In the genomic region with DNA sequence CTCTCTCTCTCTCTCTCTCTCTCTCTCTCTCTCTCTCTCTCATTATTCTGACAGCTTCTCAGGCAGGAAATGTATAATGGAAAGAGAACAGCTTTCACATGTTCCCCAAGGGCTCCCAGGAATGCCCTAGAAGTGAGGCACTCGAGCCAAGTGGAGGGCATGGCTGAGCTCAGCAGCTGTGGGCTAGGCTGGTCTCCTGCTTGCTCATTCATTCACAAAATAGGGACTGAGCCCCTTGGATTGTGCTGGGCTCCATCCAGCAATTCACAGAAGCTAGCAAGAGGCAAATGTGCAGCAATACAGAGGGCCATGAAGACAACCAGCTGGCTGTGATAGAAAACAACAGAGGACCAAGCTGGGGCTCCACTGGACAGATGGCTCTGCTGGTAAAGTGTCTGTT, we compare ENCODE assay signal across 13 mouse cellular contexts. TPM values are rescaled to one million over a fixed set of nuclear protein-coding genes. Genes with fewer than 3 reads are reported as not detected.
A peak's percentile ranks its signal among the peaks of the same experiment; 100 is the strongest.
DNase-seq lines count a peak whose midpoint lies in the region; ATAC-seq and TF ChIP-seq lines count a peak whose summit lies in the region.
"Had no signal": no experiment of that assay in that cellular context is flagged by ENCODE, and none has a peak within 500 bp of the region (broad histone marks: within the 10 kb centered on the region; RNA-seq: fewer than 3 reads in every experiment).

No protein-coding gene starts in this region.

- TF ChIP-seq CTCF in stomach, postnatal 0 days (IDR thresholded peaks at IDR 0.05; ENCODE audit: low read depth) = no peak

- no peaks in the 10 kb centered on the region for H3K27me3 ChIP-seq in kidney, embryonic 16.5 days (ENCODE audit: insufficient read depth, low read length)
- H3K27me3 ChIP-seq in stomach, embryonic 14.5 days (ENCODE audit: control insufficient read depth, insufficient read depth, low read length) = no peaks in the 10 kb centered on the region
- no peaks in the 10 kb centered on the region for H3K27me3 ChIP-seq in stomach, postnatal 0 days (ENCODE audit: control insufficient read depth, insufficient read depth, low read length)

- no peak for DNase-seq in kidney, postnatal 14 days
- DNase-seq in stomach, postnatal 0 days (ENCODE audit: low spot score) = no peak
- peak; percentile 21 for DNase-seq in lung, postnatal 10 days
- no peak for DNase-seq in left cerebral cortex, postnatal 36 days (ENCODE audit: low spot score in 2 of 2)
- DNase-seq: cerebellum, adult 9-10 months had no signal

- no peak overlapping the region for H3K9ac ChIP-seq in kidney, embryonic 16.5 days (replicated peaks; ENCODE audit: low read length)
- H3K9ac ChIP-seq in stomach, embryonic 14.5 days (replicated peaks; ENCODE audit: low read depth, low read length) = no peak overlapping the region
- no peak overlapping the region for H3K9ac ChIP-seq in stomach, postnatal 0 days (ENCODE audit: low read length)

- no peak for TF ChIP-seq EP300 in stomach, postnatal 0 days (optimal IDR thresholded peaks at IDR 0.05)

- no peak overlapping the region for H3K4me3 ChIP-seq in kidney, embryonic 16.5 days (ENCODE audit: low read length)
- no peak overlapping the region for H3K4me3 ChIP-seq in stomach, embryonic 14.5 days (ENCODE audit: low read depth, low read length)
- no peak overlapping the region for H3K4me3 ChIP-seq in stomach, postnatal 0 days (ENCODE audit: low read depth, low read length)

- H3K4me2 ChIP-seq in kidney, embryonic 16.5 days (replicated peaks; ENCODE audit: low read depth, low read length) = no peak overlapping the region
- H3K4me2 ChIP-seq in stomach, embryonic 14.5 days (replicated peaks; ENCODE audit: low read depth, low read length) = no peak overlapping the region
- H3K4me2 ChIP-seq in stomach, postnatal 0 days (replicated peaks; ENCODE audit: low read depth) = no peak overlapping the region

- no peak overlapping the region for H3K27ac ChIP-seq in kidney, embryonic 16.5 days (ENCODE audit: low read length)
- H3K27ac ChIP-seq in stomach, embryonic 14.5 days (ENCODE audit: low read length) = no peak overlapping the region
- H3K27ac ChIP-seq in stomach, postnatal 0 days (replicated peaks) = no peak overlapping the region
- H3K27ac ChIP-seq: kidney, postnatal 0 days had no signal

- 10% methylated on average over 1 of the region's 1 CpGs for WGBS in kidney, embryonic 16.5 days
- WGBS in stomach, embryonic 14.5 days = 25% methylated on average over 1 of the region's 1 CpGs
- WGBS in stomach, postnatal 0 days = 32% methylated on average over 1 of the region's 1 CpGs

- H3K36me3 ChIP-seq in kidney, embryonic 16.5 days (ENCODE audit: insufficient read depth, low read length) = no peaks in the 10 kb centered on the region
- no peaks in the 10 kb centered on the region for H3K36me3 ChIP-seq in stomach, embryonic 14.5 days (ENCODE audit: control insufficient read depth, insufficient read depth, low read length)
- H3K36me3 ChIP-seq in stomach, postnatal 0 days (ENCODE audit: control insufficient read depth, insufficient read depth, low read length) = no peaks in the 10 kb centered on the region

- intact Hi-C loops in left cerebral cortex, postnatal 36 days (cut with DNase I) = no loop called here

- H3K4me1 ChIP-seq in kidney, embryonic 16.5 days (ENCODE audit: insufficient read depth, low read length) = no peaks in the 10 kb centered on the region
- 0 out of 2 replicates have a peak, but pooled peaks cover 4% of the 10 kb centered on the region for H3K4me1 ChIP-seq in stomach, embryonic 14.5 days (ENCODE audit: control insufficient read depth, insufficient read depth, low read length)
- H3K4me1 ChIP-seq in stomach, postnatal 0 days (replicated peaks; ENCODE audit: control insufficient read depth, insufficient read depth) = no peaks in the 10 kb centered on the region

- peak; percentile 41; the same call in 1 of the 2 replicates for ATAC-seq in kidney, embryonic 16.5 days (ENCODE audit: low FRiP score, low TSS enrichment)
- peak; percentile 60; the same call in 1 of the 2 replicates for ATAC-seq in stomach, embryonic 14.5 days (ENCODE audit: insufficient number of reproducible peaks, insufficient read depth, low FRiP score, low read depth)
- no peak for ATAC-seq in stomach, postnatal 0 days (ENCODE audit: low FRiP score, low TSS enrichment)
- ATAC-seq in monocyte, adult 5-6 weeks (replicated peaks; ENCODE audit: insufficient number of reproducible peaks, low FRiP score, low TSS enrichment, poor library complexity, severe bottlenecking) = no peak
- no peak for ATAC-seq in cerebellum, adult (ENCODE audit: insufficient number of reproducible peaks, low FRiP score, low TSS enrichment)

- no peaks in the 10 kb centered on the region for H3K9me3 ChIP-seq in kidney, embryonic 16.5 days (ENCODE audit: low read length)
- no peaks in the 10 kb centered on the region for H3K9me3 ChIP-seq in stomach, embryonic 14.5 days (ENCODE audit: control insufficient read depth, low read depth, low read length)
- H3K9me3 ChIP-seq in stomach, postnatal 0 days (ENCODE audit: control insufficient read depth, low read length) = no peaks in the 10 kb centered on the region

RNA-seq across cellular contexts. Expression of a gene that starts 28.1 kb away (rescaled TPM):
- 0.15 and 0.24 TPM in 2 replicates for polyA plus RNA-seq in kidney, embryonic 16.5 days (2015; fragmentation: Nextera tagmentation; extraction: Ambion mirVana)
- polyA plus RNA-seq in stomach, embryonic 14.5 days (2014; fragmentation: Nextera tagmentation; extraction: Ambion mirVana) = 0.11 TPM in 1 of 2 replicates, not detected in the other
- polyA plus RNA-seq in stomach, postnatal 0 days (2015; fragmentation: Nextera tagmentation; extraction: Ambion mirVana) = 0.12 and 0.17 TPM in 2 replicates
- not detected in 3 replicates for total RNA-seq in monocyte, adult 5-6 weeks (2017)
- total RNA-seq in left cerebral cortex, postnatal 36 days (2021) = 10 to 100 TPM; 65.5 to 73.0 TPM
- total RNA-seq: granulocyte monocyte progenitor cell, adult 5-6 weeks; hematopoietic stem cell, adult 5-6 weeks; megakaryocyte, adult 5-6 weeks had no signal

Comparison
In these comparisons a context has a peak if more than half of its experiments do, and no peak if none do; other contexts are left out.
1. ATAC-seq: peak in kidney, embryonic 16.5 days (single experiment) and stomach, embryonic 14.5 days (single experiment); none in stomach, postnatal 0 days (single experiment), monocyte, adult 5-6 weeks (single experiment) and cerebellum, adult (single experiment).